Mouse (Mus musculus) myocyte (in vitro differentiated cells): ENCODE data around the gene Slc23a2.

ENCODE experiments used
- CEBPB ChIP-seq: IDR thresholded peaks from 2 replicates; pipeline ENCODE4 v1.6.1; 2011; ENCODE audit warnings: mild to moderate bottlenecking, moderate library complexity; ENCODE audit not compliant: poor library complexity, insufficient read depth, severe bottlenecking
- E2F4 ChIP-seq: IDR thresholded peaks from one replicate; pipeline ENCODE4 v1.6.1; 2011; ENCODE audit warnings: mild to moderate bottlenecking, control low read depth, moderate library complexity; ENCODE audit not compliant: insufficient read depth
- MAX ChIP-seq: IDR thresholded peaks from one replicate; pipeline ENCODE4 v1.6.1; 2011; ENCODE audit warnings: low read depth, mild to moderate bottlenecking, control low read depth
- MYOD1 ChIP-seq, 3 experiments: IDR thresholded peaks; one replicate each; pipeline ENCODE4 v1.6.1; 2011; ENCODE audit warnings: control low read depth in 2 of 3, low read depth in 2 of 3, mild to moderate bottlenecking in 2 of 3, moderate library complexity in 1 of 3; ENCODE audit not compliant: insufficient read length in 2 of 3, control insufficient read depth in 1 of 3
- MYOG ChIP-seq, 3 experiments: IDR thresholded peaks; one replicate each; pipeline ENCODE4 v1.6.1; 2011; ENCODE audit warnings: control low read depth in 2 of 3, low read depth in 2 of 3, mild to moderate bottlenecking in 2 of 3; ENCODE audit not compliant: insufficient read length in 2 of 3, control insufficient read depth in 1 of 3, insufficient read depth in 1 of 3
- POLR2A ChIP-seq: IDR thresholded peaks from one replicate; pipeline ENCODE4 v1.6.1; 2011; ENCODE audit warnings: low read depth, mild to moderate bottlenecking, control low read depth, moderate library complexity; ENCODE audit not compliant: insufficient read length
- POLR2AphosphoS2 ChIP-seq: IDR thresholded peaks from one replicate; pipeline ENCODE4 v1.6.1; 2011; ENCODE audit warnings: low read depth, control low read depth; ENCODE audit not compliant: insufficient read length
- REST ChIP-seq: IDR thresholded peaks from one replicate; pipeline ENCODE4 v1.6.1; 2011; ENCODE audit warnings: mild to moderate bottlenecking, control low read depth, moderate library complexity; ENCODE audit not compliant: insufficient read depth, insufficient read length
- SRF ChIP-seq: IDR thresholded peaks from one replicate; pipeline ENCODE4 v1.6.1; 2011; ENCODE audit warnings: low read depth; ENCODE audit not compliant: control insufficient read depth, insufficient read length
- TCF12 ChIP-seq: IDR thresholded peaks from one replicate; pipeline ENCODE4 v1.6.1; 2011; ENCODE audit warnings: mild to moderate bottlenecking, control low read depth; ENCODE audit not compliant: poor library complexity, insufficient read depth, severe bottlenecking
- TCF3 ChIP-seq: IDR thresholded peaks from one replicate; pipeline ENCODE4 v1.6.1; 2011; ENCODE audit warnings: low read depth, control low read depth; ENCODE audit not compliant: insufficient read length
- USF1 ChIP-seq: IDR thresholded peaks from one replicate; pipeline ENCODE4 v1.6.1; 2011; ENCODE audit warnings: low read depth, mild to moderate bottlenecking, control low read depth, moderate library complexity

- TF ChIP-seq POLR2A, result no peak
- TF ChIP-seq CEBPB, result no peak
- TF ChIP-seq USF1, result no peak
- TF ChIP-seq E2F4, result no peak
- TF ChIP-seq MAX, result no peak
- no peak for TF ChIP-seq POLR2AphosphoS2
- no peak for TF ChIP-seq MYOG (IDR thresholded peaks at IDR 0.05; ENCODE audit: control insufficient read depth in 1 of 3, insufficient read depth in 1 of 3, insufficient read length in 2 of 3, low read depth in 2 of 3)
- TF ChIP-seq REST, result no peak
- no peak for TF ChIP-seq TCF12
- TF ChIP-seq SRF, result no peak
- TF ChIP-seq MYOD1 (IDR thresholded peaks at IDR 0.05; ENCODE audit: control insufficient read depth in 1 of 3, insufficient read length in 2 of 3, low read depth in 2 of 3), result no peak
- no peak for TF ChIP-seq TCF3
These were observed 134.1 kb downstream of the Slc23a2 start for GRCm38 (mm10) chr2:132010781-132011180.
